Mouse (Mus musculus) olfactory bulb, adult 2 months (tissue): ENCODE measurements around the gene Tspan4.

ENCODE experiments used
- CTCF ChIP-seq: fragments of 200-500 bp; IDR thresholded peaks from 2 replicates; pipeline ENCODE4 v1.5.1; 2012; ENCODE audit warnings: low read depth, mild to moderate bottlenecking, low read length, moderate library complexity; ENCODE audit not compliant: insufficient read depth
- POLR2A ChIP-seq: fragments of 200-500 bp; IDR thresholded peaks from 2 replicates; pipeline ENCODE4 v1.6.1; 2012; ENCODE audit warnings: mild to moderate bottlenecking, low read depth, low read length, moderate library complexity; ENCODE audit not compliant: insufficient read depth

- no peak for TF ChIP-seq CTCF
- no peak for TF ChIP-seq POLR2A
Measured at GRCm38 (mm10) chr7:141510196-141510595, 35.2 kb downstream of the Tspan4 start.
